Mouse (Mus musculus): ENCODE measurements around the gene Slc22a12.

GRCm38 (mm10) chr19:6495714-6496113 lies 47.1 kb downstream of the Slc22a12 start:
- TF ChIP-seq EP300 (IDR thresholded peaks at IDR 0.05; ENCODE audit: low read depth in 1 of 2, low read length in 2 of 2) (no peak), CTCF (IDR thresholded peaks at IDR 0.05 in 2 of 3, conservative IDR thresholded peaks at IDR 0.05 in 1 of 3; ENCODE audit: control insufficient read depth in 1 of 3, insufficient read depth in 1 of 3, low read depth in 2 of 3, low read length in 3 of 3, poor library complexity in 1 of 3, severe bottlenecking in 1 of 3) (no peak), POLR2A (IDR thresholded peaks at IDR 0.05; ENCODE audit: control insufficient read depth in 1 of 2, insufficient read depth in 1 of 2, low read depth in 1 of 2, low read length in 2 of 2, poor library complexity in 1 of 2) (no peak), POLR2AphosphoS2 (IDR thresholded peaks at IDR 0.05; ENCODE audit: low read length) (no peak), USF1 (IDR thresholded peaks at IDR 0.05; ENCODE audit: low read depth, low read length) (no peak), TAL1 (IDR thresholded peaks at IDR 0.05; ENCODE audit: low read length) (no peak), BHLHE40 (IDR thresholded peaks at IDR 0.05; ENCODE audit: borderline replicate concordance, low read depth, low read length) (no peak), MAFK (IDR thresholded peaks at IDR 0.05; ENCODE audit: borderline replicate concordance, low read depth, low read length) (no peak), JUND (IDR thresholded peaks at IDR 0.05; ENCODE audit: low read depth, low read length) (no peak), ELF1 (IDR thresholded peaks at IDR 0.05; ENCODE audit: low read depth, low read length) (no peak), RAD21 (IDR thresholded peaks at IDR 0.05; ENCODE audit: low read depth, low read length) (no peak), ZKSCAN1 (IDR thresholded peaks at IDR 0.05; ENCODE audit: low read depth, low read length) (no peak), TCF12 (IDR thresholded peaks at IDR 0.05; ENCODE audit: low read depth, low read length) (no peak)
